Mouse (Mus musculus) liver, postnatal 0 days (tissue): ENCODE data around the gene 2010111I01Rik. TPM values are rescaled to one million over a fixed set of nuclear protein-coding genes. Genes with fewer than 3 reads are reported as not detected.
A peak's percentile ranks its signal among the peaks of the same experiment; 100 is the strongest.

Experiments
- ATAC-seq: fragments of 200-750 bp; cut with Nextera tagmentation; 2 replicates; pipeline ENCODE4 v1.8.0; 2017; ENCODE audit warnings: mild to moderate bottlenecking, moderate library complexity
- DNase-seq: peaks from one replicate; pipeline ENCODE4 v3.0.0-alpha.2; 2016
- H3K27ac ChIP-seq: fragments of 300-500 bp; sonication (generic); 2 replicates; pipeline ENCODE4 v1.5.1; 2014; ENCODE audit warnings: antibody characterized with exemption, moderate library complexity, mild to moderate bottlenecking, low read depth
- H3K27me3 ChIP-seq: fragments of 300-500 bp; sonication (generic); 2 replicates; pipeline ENCODE4 v1.6.1; 2014; ENCODE audit warnings: low read length, control low read depth, mixed read lengths; ENCODE audit not compliant: insufficient read depth
- H3K36me3 ChIP-seq: fragments of 300-500 bp; sonication (generic); replicated peaks from 2 replicates; pipeline ENCODE4 v1.6.1; 2014; ENCODE audit warnings: mild to moderate bottlenecking, control low read depth, low read length, moderate library complexity, mixed read lengths; ENCODE audit not compliant: insufficient read depth
- H3K4me1 ChIP-seq: fragments of 300-500 bp; sonication (generic); 2 replicates; pipeline ENCODE4 v1.6.1; 2014; ENCODE audit warnings: antibody characterized with exemption, mild to moderate bottlenecking, control low read depth; ENCODE audit not compliant: insufficient read depth
- H3K4me2 ChIP-seq: fragments of 300-500 bp; sonication (generic); 2 replicates; pipeline ENCODE4 v1.6.1; 2014; ENCODE audit warnings: low read depth, mild to moderate bottlenecking, low read length, moderate library complexity, mixed read lengths
- H3K4me3 ChIP-seq: fragments of 300-500 bp; sonication (generic); 2 replicates; pipeline ENCODE4 v1.5.1; 2014; ENCODE audit warnings: low read depth, low read length
- H3K9ac ChIP-seq: fragments of 300-500 bp; sonication (generic); replicated peaks from 2 replicates; pipeline ENCODE4 v1.6.1; 2014; ENCODE audit warnings: mild to moderate bottlenecking, moderate library complexity
- H3K9me3 ChIP-seq: fragments of 300-500 bp; sonication (generic); 2 replicates; pipeline ENCODE4 v1.6.1; 2016; ENCODE audit warnings: mild to moderate bottlenecking, control low read depth, low read length, mixed read lengths
- CTCF ChIP-seq: sonication (generic); IDR thresholded peaks from 2 replicates; pipeline ENCODE4 v1.5.1; 2016; ENCODE audit warnings: antibody characterized with exemption, low read depth
- EP300 ChIP-seq: IDR thresholded peaks from 2 replicates; pipeline ENCODE4 v1.6.1; 2016; ENCODE audit warnings: antibody characterized with exemption, low read depth, mild to moderate bottlenecking
- WGBS: fragments of 180-500 bp; shearing (Covaris S2); extraction: QIAGEN DNeasy Blood & Tissue Kit; methylation state at CpG from one replicate; pipeline ENCODE4 v1.1.7; 2014; ENCODE audit not compliant: insufficient replicate concordance; 5-methylcytosine and 5-hydroxymethylcytosine counted together
- polyA plus RNA-seq: library from polyadenylated mRNA; unstranded; fragments of >200 nt; fragmentation: Nextera tagmentation; extraction: Ambion mirVana; gene quantifications from 2 replicates; pipeline ENCODE4 v1.2.1, GENCODE M21; 2015

Gene 2010111I01Rik
- polyA plus RNA-seq, 1 experiment from 2014 or later = 22.9 TPM

- no peak overlapping the region for H3K27ac ChIP-seq
- WGBS = 86% methylated on average over 7 of the region's 7 CpGs
- ATAC-seq (no peak), DNase-seq (no peak)
- no peak overlapping the region for H3K4me3 ChIP-seq
- peaks cover 3% of the 10 kb centered on the region for H3K4me1 ChIP-seq
- no peak overlapping the region for H3K9ac ChIP-seq
- no peak overlapping the region for H3K4me2 ChIP-seq
- peaks cover 51% of the 10 kb centered on the region for H3K36me3 ChIP-seq
- H3K27me3 ChIP-seq = no peaks in the 10 kb centered on the region
- no peaks in the 10 kb centered on the region for H3K9me3 ChIP-seq
- no peak for TF ChIP-seq CTCF
- no peak for TF ChIP-seq EP300
Measured at GRCm38 (mm10) chr13:63300929-63301328, 336.2 kb downstream of the 2010111I01Rik start.

GRCm38 (mm10) chr13:63301764-63302209, 337.1 kb downstream of the 2010111I01Rik start:
- Histone ChIP-seq H3K4me3 (no peak overlapping the region), H3K4me2 (no peak overlapping the region), H3K27ac (no peak overlapping the region), H3K4me1 (peaks cover 3% of the 10 kb centered on the region), H3K27me3 (no peaks in the 10 kb centered on the region), H3K9ac (no peak overlapping the region), H3K9me3 (no peaks in the 10 kb centered on the region), H3K36me3 (peaks cover 45% of the 10 kb centered on the region)
- no peak for DNase-seq
- no peak for ATAC-seq
- TF ChIP-seq CTCF (no peak), EP300 (no peak)
- 56% methylated on average over 3 of the region's 3 CpGs for WGBS

- H3K27me3 ChIP-seq = no peaks in the 10 kb centered on the region
- no peak overlapping the region for H3K9ac ChIP-seq
- no peak overlapping the region for H3K27ac ChIP-seq
- DNase-seq = no peak
- no peak overlapping the region for H3K4me2 ChIP-seq
- peaks cover 3% of the 10 kb centered on the region for H3K4me1 ChIP-seq
- H3K36me3 ChIP-seq = peaks cover 40% of the 10 kb centered on the region
- 91% methylated on average over 5 of the region's 5 CpGs for WGBS
- H3K4me3 ChIP-seq = no peak overlapping the region
- no peaks in the 10 kb centered on the region for H3K9me3 ChIP-seq
- no peak for TF ChIP-seq EP300
- TF ChIP-seq CTCF = no peak
- ATAC-seq = no peak
Measured at GRCm38 (mm10) chr13:63302381-63302780, 337.7 kb downstream of the 2010111I01Rik start.

GRCm38 (mm10) chr13:63304124-63304792, 339.6 kb downstream of the 2010111I01Rik start:
- Histone ChIP-seq H3K4me3 (no peak overlapping the region), H3K36me3 (peaks cover 24% of the 10 kb centered on the region), H3K27ac (no peak overlapping the region), H3K4me1 (peaks cover 3% of the 10 kb centered on the region), H3K9ac (no peak overlapping the region), H3K9me3 (no peaks in the 10 kb centered on the region), H3K27me3 (no peaks in the 10 kb centered on the region), H3K4me2 (no peak overlapping the region)
- DNase-seq (no peak), ATAC-seq (peak; percentile 22; the same call in 1 of the 2 replicates)
- TF ChIP-seq CTCF = no peak
- TF ChIP-seq EP300 = no peak
- WGBS = 65% methylated on average over 6 of the region's 6 CpGs

- H3K4me3 ChIP-seq = no peak overlapping the region
- peaks cover 23% of the 10 kb centered on the region for H3K36me3 ChIP-seq
- H3K27me3 ChIP-seq = no peaks in the 10 kb centered on the region
- H3K4me2 ChIP-seq = no peak overlapping the region
- WGBS = 85% methylated on average over 3 of the region's 3 CpGs
- H3K9ac ChIP-seq = no peak overlapping the region
- H3K9me3 ChIP-seq = no peaks in the 10 kb centered on the region
- peaks cover 3% of the 10 kb centered on the region for H3K4me1 ChIP-seq
- ATAC-seq (no peak), DNase-seq (no peak)
- no peak for TF ChIP-seq CTCF
- TF ChIP-seq EP300 = no peak
- H3K27ac ChIP-seq = no peak overlapping the region
Measured at GRCm38 (mm10) chr13:63304799-63305159, 340.1 kb downstream of the 2010111I01Rik start.

- no peak for ATAC-seq
- Histone ChIP-seq H3K4me1 (peaks cover 3% of the 10 kb centered on the region), H3K27ac (no peak overlapping the region), H3K4me2 (no peak overlapping the region), H3K36me3 (peaks cover 18% of the 10 kb centered on the region), H3K4me3 (no peak overlapping the region), H3K9me3 (no peaks in the 10 kb centered on the region), H3K9ac (no peak overlapping the region), H3K27me3 (no peaks in the 10 kb centered on the region)
- TF ChIP-seq CTCF = no peak
- no peak for TF ChIP-seq EP300
- 80% methylated on average over 16 of the region's 16 CpGs for WGBS
- DNase-seq = no peak
Measured at GRCm38 (mm10) chr13:63305160-63306011, 340.7 kb downstream of the 2010111I01Rik start.
